Mouse (Mus musculus): Measurements from ENCODE around the gene Mxra7. TPM values are rescaled to one million over a fixed set of nuclear protein-coding genes. Genes with fewer than 3 reads are reported as not detected.

Mxra7 gene
- polyA plus RNA-seq, 1 experiment: 8.6 TPM

GRCm38 (mm10) chr11:116801106-116801505 is 26.7 kb downstream of the Mxra7 start:
- Histone ChIP-seq H3K27me3 (ENCODE audit: control insufficient read depth, insufficient read depth, low read length) (no peaks in the 10 kb centered on the region), H3K36me3 (ENCODE audit: control insufficient read depth, insufficient read depth, low read length) (no peaks in the 10 kb centered on the region), H3K27ac (ENCODE audit: control insufficient read depth, insufficient read depth, low read length) (no peak overlapping the region), H3K4me3 (ENCODE audit: control insufficient read depth, insufficient read depth, low read length) (no peak overlapping the region), H3K4me1 (replicated peaks; ENCODE audit: control insufficient read depth, insufficient read depth, low read length) (peaks cover 16% of the 10 kb centered on the region)
- TF ChIP-seq CTCF (IDR thresholded peaks at IDR 0.05; ENCODE audit: borderline replicate concordance, control insufficient read depth, extremely low read depth, insufficient read depth, low read length, poor library complexity) (no peak), POLR2A (IDR thresholded peaks at IDR 0.05; ENCODE audit: control insufficient read depth, extremely low read depth, insufficient read depth, low read length, poor library complexity) (no peak)
- no peak for DNase-seq
- whole genome bisulfite sequencing: 85% methylated on average over 5 of the region's 5 CpGs

- no peaks in the 10 kb centered on the region for H3K36me3 ChIP-seq (ENCODE audit: control insufficient read depth, insufficient read depth, low read length)
- 96% methylated on average over 5 of the region's 5 CpGs for WGBS
- no peak overlapping the region for H3K27ac ChIP-seq (ENCODE audit: control insufficient read depth, insufficient read depth, low read length)
- H3K4me3 ChIP-seq (ENCODE audit: control insufficient read depth, insufficient read depth, low read length): no peak overlapping the region
- TF ChIP-seq CTCF (IDR thresholded peaks at IDR 0.05; ENCODE audit: borderline replicate concordance, control insufficient read depth, extremely low read depth, insufficient read depth, low read length, poor library complexity) (no peak), POLR2A (IDR thresholded peaks at IDR 0.05; ENCODE audit: control insufficient read depth, extremely low read depth, insufficient read depth, low read length, poor library complexity) (no peak)
- DNase-seq: no peak
- peaks cover 11% of the 10 kb centered on the region for H3K4me1 ChIP-seq (replicated peaks; ENCODE audit: control insufficient read depth, insufficient read depth, low read length)
- no peaks in the 10 kb centered on the region for H3K27me3 ChIP-seq (ENCODE audit: control insufficient read depth, insufficient read depth, low read length)
Measured at GRCm38 (mm10) chr11:116799364-116799763, 28.5 kb downstream of the Mxra7 start.

- TF ChIP-seq POLR2A (IDR thresholded peaks at IDR 0.05; ENCODE audit: control insufficient read depth, extremely low read depth, insufficient read depth, low read length, poor library complexity) (no peak), CTCF (IDR thresholded peaks at IDR 0.05; ENCODE audit: borderline replicate concordance, control insufficient read depth, extremely low read depth, insufficient read depth, low read length, poor library complexity) (no peak)
- Histone ChIP-seq H3K4me1 (replicated peaks; ENCODE audit: control insufficient read depth, insufficient read depth, low read length) (0 out of 2 replicates have a peak, but pooled peaks cover 2% of the 10 kb centered on the region), H3K27ac (ENCODE audit: control insufficient read depth, insufficient read depth, low read length) (no peak overlapping the region), H3K36me3 (ENCODE audit: control insufficient read depth, insufficient read depth, low read length) (no peaks in the 10 kb centered on the region), H3K27me3 (ENCODE audit: control insufficient read depth, insufficient read depth, low read length) (no peaks in the 10 kb centered on the region), H3K4me3 (ENCODE audit: control insufficient read depth, insufficient read depth, low read length) (no peak overlapping the region)
- no peak for DNase-seq
- 93% methylated on average over 10 of the region's 10 CpGs for WGBS
Measured at GRCm38 (mm10) chr11:116784221-116784620, 43.6 kb downstream of the Mxra7 start.

GRCm38 (mm10) chr11:116782737-116783145 is 45.1 kb downstream of the Mxra7 start:
- no peaks in the 10 kb centered on the region for H3K27me3 ChIP-seq (ENCODE audit: control insufficient read depth, insufficient read depth, low read length)
- H3K36me3 ChIP-seq (ENCODE audit: control insufficient read depth, insufficient read depth, low read length): no peaks in the 10 kb centered on the region
- H3K27ac ChIP-seq (ENCODE audit: control insufficient read depth, insufficient read depth, low read length): no peak overlapping the region; the same call in 1 of the 2 replicates
- peak; percentile 35; the same call in 1 of the 2 replicates for TF ChIP-seq CTCF (IDR thresholded peaks at IDR 0.05; ENCODE audit: borderline replicate concordance, control insufficient read depth, extremely low read depth, insufficient read depth, low read length, poor library complexity)
- no peak for TF ChIP-seq POLR2A (IDR thresholded peaks at IDR 0.05; ENCODE audit: control insufficient read depth, extremely low read depth, insufficient read depth, low read length, poor library complexity)
- no peak overlapping the region for H3K4me3 ChIP-seq (ENCODE audit: control insufficient read depth, insufficient read depth, low read length)
- peak; percentile 71 for DNase-seq
- WGBS: 9% methylated on average over 9 of the region's 9 CpGs
- H3K4me1 ChIP-seq (replicated peaks; ENCODE audit: control insufficient read depth, insufficient read depth, low read length): 0 out of 2 replicates have a peak, but pooled peaks cover 2% of the 10 kb centered on the region

GRCm38 (mm10) chr11:116775407-116775806 is 52.4 kb downstream of the Mxra7 start, which contains the start of gene St6galnac1:
Gene St6galnac1 (minus strand): TSS chr11:116775507.
- WGBS: 94% methylated on average over 7 of the region's 7 CpGs
- DNase-seq: no peak
- Histone ChIP-seq H3K27me3 (ENCODE audit: control insufficient read depth, insufficient read depth, low read length) (no peaks in the 10 kb centered on the region), H3K4me3 (ENCODE audit: control insufficient read depth, insufficient read depth, low read length) (no peak within 1 kb of the TSS), H3K4me1 (replicated peaks; ENCODE audit: control insufficient read depth, insufficient read depth, low read length) (no peaks in the 10 kb centered on the region; the same call in 1 of the 2 replicates), H3K36me3 (ENCODE audit: control insufficient read depth, insufficient read depth, low read length) (no peaks in the 10 kb centered on the region), H3K27ac (ENCODE audit: control insufficient read depth, insufficient read depth, low read length) (no peak within 1 kb of the TSS)
- TF ChIP-seq CTCF (IDR thresholded peaks at IDR 0.05; ENCODE audit: borderline replicate concordance, control insufficient read depth, extremely low read depth, insufficient read depth, low read length, poor library complexity) (no peak), POLR2A (IDR thresholded peaks at IDR 0.05; ENCODE audit: control insufficient read depth, extremely low read depth, insufficient read depth, low read length, poor library complexity) (no peak)

- no peak overlapping the region for H3K4me3 ChIP-seq (ENCODE audit: control insufficient read depth, insufficient read depth, low read length)
- H3K27ac ChIP-seq (ENCODE audit: control insufficient read depth, insufficient read depth, low read length): no peak overlapping the region
- no peaks in the 10 kb centered on the region for H3K36me3 ChIP-seq (ENCODE audit: control insufficient read depth, insufficient read depth, low read length)
- no peaks in the 10 kb centered on the region for H3K27me3 ChIP-seq (ENCODE audit: control insufficient read depth, insufficient read depth, low read length)
- 74% methylated on average over 2 of the region's 2 CpGs for WGBS
- no peaks in the 10 kb centered on the region; the same call in 1 of the 2 replicates for H3K4me1 ChIP-seq (replicated peaks; ENCODE audit: control insufficient read depth, insufficient read depth, low read length)
- DNase-seq: no peak
- TF ChIP-seq POLR2A (IDR thresholded peaks at IDR 0.05; ENCODE audit: control insufficient read depth, extremely low read depth, insufficient read depth, low read length, poor library complexity): no peak
- no peak for TF ChIP-seq CTCF (IDR thresholded peaks at IDR 0.05; ENCODE audit: borderline replicate concordance, control insufficient read depth, extremely low read depth, insufficient read depth, low read length, poor library complexity)
Measured at GRCm38 (mm10) chr11:116773205-116773604, 54.6 kb downstream of the Mxra7 start.

- Histone ChIP-seq H3K27ac (ENCODE audit: control insufficient read depth, insufficient read depth, low read length) (no peak overlapping the region), H3K4me1 (replicated peaks; ENCODE audit: control insufficient read depth, insufficient read depth, low read length) (no peaks in the 10 kb centered on the region; the same call in 1 of the 2 replicates), H3K36me3 (ENCODE audit: control insufficient read depth, insufficient read depth, low read length) (no peaks in the 10 kb centered on the region), H3K27me3 (ENCODE audit: control insufficient read depth, insufficient read depth, low read length) (no peaks in the 10 kb centered on the region), H3K4me3 (ENCODE audit: control insufficient read depth, insufficient read depth, low read length) (no peak overlapping the region)
- no peak for TF ChIP-seq POLR2A (IDR thresholded peaks at IDR 0.05; ENCODE audit: control insufficient read depth, extremely low read depth, insufficient read depth, low read length, poor library complexity)
- no peak for TF ChIP-seq CTCF (IDR thresholded peaks at IDR 0.05; ENCODE audit: borderline replicate concordance, control insufficient read depth, extremely low read depth, insufficient read depth, low read length, poor library complexity)
- no peak for DNase-seq
- 95% methylated on average over 5 of the region's 5 CpGs for WGBS
Measured at GRCm38 (mm10) chr11:116769873-116770272, 58.0 kb downstream of the Mxra7 start.

All from thymus, adult 2 months (tissue).